Mouse (Mus musculus) stomach, embryonic 14.5 days (tissue): ENCODE measurements around the gene Kat7. TPM values are rescaled to one million over a fixed set of nuclear protein-coding genes. Genes with fewer than 3 reads are reported as not detected.

Experiments
- ATAC-seq: fragments of 200-750 bp; cut with Nextera tagmentation; 2 replicates; pipeline ENCODE4 v1.8.0; 2017; ENCODE audit warnings: low read depth, moderate TSS enrichment; ENCODE audit not compliant: insufficient number of reproducible peaks, insufficient read depth, low FRiP score
- H3K27ac ChIP-seq: fragments of 300-500 bp; sonication (generic); 2 replicates; pipeline ENCODE4 v1.5.1; 2014; ENCODE audit warnings: mild to moderate bottlenecking, low read length, moderate library complexity, mixed read lengths
- H3K27me3 ChIP-seq: fragments of 300-500 bp; sonication (generic); 2 replicates; pipeline ENCODE4 v1.6.1; 2014; ENCODE audit warnings: low read length, control low read depth, mixed read lengths; ENCODE audit not compliant: control insufficient read depth, insufficient read depth
- H3K36me3 ChIP-seq: fragments of 300-500 bp; sonication (generic); 2 replicates; pipeline ENCODE4 v1.6.1; 2014; ENCODE audit warnings: mild to moderate bottlenecking, control low read depth, low read length, moderate library complexity, mixed read lengths; ENCODE audit not compliant: control insufficient read depth, insufficient read depth
- H3K4me1 ChIP-seq: fragments of 300-500 bp; sonication (generic); 2 replicates; pipeline ENCODE4 v1.6.1; 2014; ENCODE audit warnings: low read length, control low read depth, mixed read lengths; ENCODE audit not compliant: control insufficient read depth, insufficient read depth
- H3K4me2 ChIP-seq: fragments of 300-500 bp; sonication (generic); replicated peaks from 2 replicates; pipeline ENCODE4 v1.6.1; 2014; ENCODE audit warnings: low read depth, low read length, control low read depth
- H3K4me3 ChIP-seq: fragments of 300-500 bp; sonication (generic); 2 replicates; pipeline ENCODE4 v1.5.1; 2014; ENCODE audit warnings: low read depth, low read length, control low read depth
- H3K9ac ChIP-seq: fragments of 300-500 bp; sonication (generic); replicated peaks from 2 replicates; pipeline ENCODE4 v1.6.1; 2014; ENCODE audit warnings: low read depth, mild to moderate bottlenecking, control low read depth, low read length, moderate library complexity, mixed read lengths
- H3K9me3 ChIP-seq: fragments of 300-500 bp; sonication (generic); 2 replicates; pipeline ENCODE4 v1.6.1; 2016; ENCODE audit warnings: low read depth, low read length, control low read depth; ENCODE audit not compliant: control insufficient read depth
- WGBS: fragments of 180-500 bp; shearing (Covaris S2); extraction: QIAGEN DNeasy Blood & Tissue Kit; methylation state at CpG from one replicate; pipeline ENCODE4 v1.1.7; 2014; 5-methylcytosine and 5-hydroxymethylcytosine counted together
- polyA plus RNA-seq: library from polyadenylated mRNA; unstranded; fragments of >200 nt; fragmentation: Nextera tagmentation; extraction: Ambion mirVana; gene quantifications from 2 replicates; pipeline ENCODE4 v1.2.1, GENCODE M21; 2014

Gene Kat7
- polyA plus RNA-seq, 1 experiment from 2014 or later, result 60.8 TPM

DNA sequence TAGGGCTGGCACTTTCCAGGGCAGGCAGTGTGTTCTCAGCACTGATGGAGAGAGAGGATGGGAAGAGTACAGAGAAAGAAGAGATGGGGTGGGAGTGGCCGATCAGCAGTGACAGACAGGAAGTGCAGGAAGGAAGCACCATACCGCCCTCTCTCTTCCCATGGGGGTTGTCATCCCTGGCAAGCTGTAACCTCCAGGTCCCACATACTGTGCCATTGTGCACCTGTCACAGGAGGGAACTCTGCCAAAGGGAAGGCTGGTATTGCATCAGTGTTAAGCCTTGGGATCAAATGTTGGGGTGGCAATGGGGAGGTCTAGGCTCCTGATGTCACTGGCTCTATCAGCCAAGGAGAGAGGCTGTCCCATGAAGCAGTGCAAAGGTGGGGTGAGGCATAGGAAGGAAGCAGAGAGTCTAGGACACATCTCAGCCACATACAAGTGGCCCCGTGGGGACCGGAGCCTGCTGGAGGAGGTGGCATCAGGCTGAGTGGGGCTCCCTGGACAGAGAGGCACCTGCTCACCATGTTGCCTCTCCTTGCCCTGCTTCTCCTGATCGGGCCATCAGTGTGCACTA, 48.8 kb downstream of the Kat7 start, which contains the start of gene Tac4:
Gene Tac4 (plus strand): TSS at position 352 of the 574 bp plus-strand sequence.
- 68% methylated on average over 5 of the region's 5 CpGs for WGBS
- 0 out of 2 replicates have a peak, but pooled peaks cover 2% of the 10 kb centered on the region for H3K27me3 ChIP-seq
- no peak within 1 kb of the TSS for H3K9ac ChIP-seq
- H3K4me3 ChIP-seq, result no peak within 1 kb of the TSS
- no peaks in the 10 kb centered on the region for H3K9me3 ChIP-seq
- H3K4me1 ChIP-seq, result peaks cover 21% of the 10 kb centered on the region; the same call in 1 of the 2 replicates
- no peak within 1 kb of the TSS for H3K27ac ChIP-seq
- no peak within 1 kb of the TSS for H3K4me2 ChIP-seq
- H3K36me3 ChIP-seq, result no peaks in the 10 kb centered on the region; the same call in 1 of the 2 replicates
- ATAC-seq, result no peak

DNA sequence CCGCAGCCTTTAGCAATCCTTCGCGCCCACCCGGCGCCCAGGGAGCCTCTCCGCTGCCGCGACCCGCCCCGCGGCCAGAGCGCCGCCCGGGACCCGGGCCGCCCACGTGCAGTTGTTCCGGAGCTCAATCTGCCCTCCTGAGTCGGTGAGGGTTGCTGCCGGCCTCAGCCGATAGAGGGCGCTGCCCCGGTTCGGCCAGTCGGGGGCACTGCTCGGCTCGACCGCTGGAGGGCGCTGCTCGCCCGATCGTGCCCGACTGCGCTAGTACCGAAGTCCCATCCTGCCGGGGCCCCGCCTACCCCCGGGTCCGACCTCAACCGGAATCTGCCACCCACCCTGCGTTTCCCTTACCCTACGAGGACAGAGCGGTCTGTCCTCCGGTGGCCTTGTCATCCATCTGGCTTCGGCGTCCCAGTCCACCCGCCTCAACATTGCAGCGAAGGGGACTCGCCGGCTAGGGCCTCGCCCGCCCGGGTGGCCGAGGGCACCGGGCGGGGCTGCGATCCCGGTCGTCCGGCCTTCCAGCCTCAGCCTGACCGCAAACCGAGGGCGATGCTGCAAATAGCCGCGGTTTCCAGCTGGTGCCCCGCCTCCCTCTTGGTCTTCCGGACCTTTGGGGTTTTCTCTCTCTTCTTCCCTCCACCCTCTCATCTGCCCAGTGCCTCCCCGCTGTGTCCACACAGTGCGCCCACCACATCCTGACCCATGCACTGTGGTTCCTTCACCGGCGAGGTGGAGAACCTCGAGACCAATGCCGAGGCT, 50.8 kb downstream of the Kat7 start:
- Histone ChIP-seq H3K9ac (peak overlapping the region; percentile 54), H3K27me3 (0 out of 2 replicates have a peak, but pooled peaks cover 2% of the 10 kb centered on the region), H3K4me3 (peak overlapping the region; percentile 43), H3K4me1 (peaks cover 11% of the 10 kb centered on the region; the same call in 1 of the 2 replicates), H3K36me3 (no peaks in the 10 kb centered on the region), H3K4me2 (peak overlapping the region; percentile 78), H3K9me3 (no peaks in the 10 kb centered on the region), H3K27ac (peak overlapping the region; percentile 3; the same call in 1 of the 2 replicates)
- under 1% methylated on average over 72 of the region's 73 CpGs for WGBS
- peak; percentile 71 for ATAC-seq

DNA sequence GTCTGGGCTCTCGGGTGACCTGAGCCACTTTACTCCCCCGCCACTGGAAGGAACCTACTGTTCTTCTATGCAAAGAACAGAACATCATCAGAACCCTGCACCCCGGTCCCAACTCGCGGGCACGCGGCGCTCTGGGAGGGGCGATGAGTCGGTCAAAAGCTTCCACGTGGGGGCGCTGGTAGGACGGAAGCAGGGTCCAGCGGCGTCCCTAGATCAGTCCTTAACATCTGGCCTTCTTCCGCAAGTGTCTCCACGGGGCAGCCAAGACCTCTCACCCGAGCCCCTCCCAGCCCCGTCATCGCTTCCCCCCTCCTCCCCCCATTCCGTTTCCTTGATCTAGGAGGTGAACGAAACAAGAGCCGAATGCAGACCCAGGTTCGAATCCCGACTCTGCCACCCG, 51.6 kb downstream of the Kat7 start:
- peak overlapping the region; percentile 54 for H3K9ac ChIP-seq

DNA sequence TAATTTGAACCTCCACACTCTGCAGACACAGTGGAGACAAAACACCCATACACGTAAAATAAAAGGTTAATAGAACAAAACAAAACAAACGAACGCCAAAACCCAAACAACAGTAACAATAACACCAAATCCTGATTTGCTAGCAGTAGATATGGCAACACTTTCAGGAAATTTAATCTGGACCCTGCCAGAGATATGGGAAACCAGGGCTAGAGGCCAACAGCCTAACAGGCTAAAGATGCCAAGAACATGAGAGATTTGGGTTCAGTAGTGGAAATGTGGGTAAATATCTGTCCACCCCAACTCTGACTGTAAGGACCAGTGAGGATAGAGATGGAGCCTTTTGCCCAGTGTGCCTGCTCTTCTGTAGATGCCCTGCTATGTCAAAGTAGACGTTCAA, 52.1 kb downstream of the Kat7 start:
- Histone ChIP-seq H3K9me3 (no peaks in the 10 kb centered on the region), H3K27ac (no peak overlapping the region), H3K27me3 (0 out of 2 replicates have a peak, but pooled peaks cover 2% of the 10 kb centered on the region), H3K9ac (no peak overlapping the region), H3K4me3 (0 out of 2 replicates have a peak overlapping the region, but pooled peaks have one; percentile 43), H3K4me2 (no peak overlapping the region), H3K4me1 (no peaks in the 10 kb centered on the region), H3K36me3 (no peaks in the 10 kb centered on the region)
- WGBS, result 49% methylated on average over 4 of the region's 4 CpGs
- ATAC-seq, result no peak

More for the DNA sequence above, 51.6 kb downstream of the Kat7 start:
- WGBS, result 1% methylated on average over 26 of the region's 26 CpGs
- Histone ChIP-seq H3K27me3 (0 out of 2 replicates have a peak, but pooled peaks cover 2% of the 10 kb centered on the region), H3K4me1 (peaks cover 4% of the 10 kb centered on the region; the same call in 1 of the 2 replicates), H3K9me3 (no peaks in the 10 kb centered on the region), H3K4me2 (peak overlapping the region; percentile 78), H3K36me3 (no peaks in the 10 kb centered on the region), H3K27ac (peak overlapping the region; percentile 3; the same call in 1 of the 2 replicates), H3K4me3 (peak overlapping the region; percentile 43)
- ATAC-seq, result peak; percentile 72; the same call in 1 of the 2 replicates

DNA sequence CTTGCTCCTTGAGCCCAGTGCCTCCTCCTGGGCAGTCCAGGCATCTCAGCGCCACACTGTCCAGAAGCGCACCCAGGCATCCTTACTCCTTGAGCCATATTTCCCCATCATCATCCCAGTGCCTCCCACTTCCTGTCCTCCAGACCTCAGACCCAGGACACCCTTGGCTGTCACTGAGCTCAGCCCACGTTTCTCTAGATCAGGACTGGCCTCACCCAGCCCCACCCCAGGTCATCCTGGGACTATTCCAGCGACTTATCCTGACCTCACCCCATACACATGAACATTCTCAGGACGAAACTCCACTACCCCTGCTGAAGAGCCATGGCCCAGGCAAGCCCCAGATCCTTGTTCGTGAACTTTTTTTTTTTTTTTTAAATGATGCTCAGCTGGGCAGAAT, 54.3 kb downstream of the Kat7 start:
- Histone ChIP-seq H3K27me3 (0 out of 2 replicates have a peak, but pooled peaks cover 2% of the 10 kb centered on the region), H3K36me3 (no peaks in the 10 kb centered on the region), H3K4me1 (no peaks in the 10 kb centered on the region), H3K27ac (no peak overlapping the region), H3K9me3 (no peaks in the 10 kb centered on the region), H3K4me3 (no peak overlapping the region), H3K4me2 (no peak overlapping the region), H3K9ac (no peak overlapping the region)
- WGBS, result 71% methylated on average over 6 of the region's 6 CpGs
- no peak for ATAC-seq

DNA sequence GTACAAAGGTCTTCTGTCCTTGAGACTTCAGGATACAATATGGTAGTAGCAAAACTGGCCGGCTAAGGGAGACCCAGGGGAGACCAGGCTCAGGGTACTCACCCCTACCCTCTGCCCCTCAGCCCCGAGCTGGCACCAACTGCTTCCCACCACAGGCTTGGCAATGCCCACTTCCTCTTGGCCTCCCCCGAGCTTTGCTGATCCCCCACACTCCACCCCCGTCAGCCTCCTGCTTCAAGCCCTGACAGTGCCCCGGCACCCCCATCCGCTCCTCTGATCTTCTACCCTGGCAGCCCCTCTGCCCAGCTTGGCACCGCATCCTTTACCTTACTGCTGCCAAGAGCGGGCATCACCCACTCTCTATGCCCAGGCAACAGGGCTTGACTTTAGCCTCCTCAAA, 55.9 kb downstream of the Kat7 start:
- Histone ChIP-seq H3K4me1 (no peaks in the 10 kb centered on the region), H3K9ac (no peak overlapping the region), H3K27ac (no peak overlapping the region), H3K4me2 (no peak overlapping the region), H3K4me3 (no peak overlapping the region), H3K9me3 (no peaks in the 10 kb centered on the region), H3K36me3 (no peaks in the 10 kb centered on the region), H3K27me3 (0 out of 2 replicates have a peak, but pooled peaks cover 2% of the 10 kb centered on the region)
- ATAC-seq, result no peak
- WGBS, result 85% methylated on average over 8 of the region's 8 CpGs

DNA sequence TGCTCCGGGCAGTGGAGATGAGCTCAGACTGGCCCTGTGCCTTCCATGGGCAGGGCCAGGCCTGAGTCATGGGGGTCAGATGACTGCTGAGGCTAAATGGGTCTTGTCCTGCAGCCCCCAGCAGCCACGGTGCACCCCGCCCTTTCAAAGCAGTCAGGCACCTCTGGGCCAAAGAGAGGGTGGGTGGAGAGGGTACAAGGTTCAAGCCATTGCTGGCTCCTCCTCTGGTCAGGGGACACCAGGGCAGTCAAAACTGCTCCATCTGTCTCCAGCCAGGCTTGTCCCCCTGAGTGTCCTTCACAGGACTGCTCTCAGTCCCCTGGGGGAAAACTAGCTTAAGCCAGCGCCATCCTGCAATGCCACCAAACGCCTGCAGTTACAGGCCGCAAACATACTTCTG, 57.9 kb downstream of the Kat7 start:
- Histone ChIP-seq H3K4me1 (no peaks in the 10 kb centered on the region), H3K36me3 (no peaks in the 10 kb centered on the region), H3K27me3 (0 out of 2 replicates have a peak, but pooled peaks cover 2% of the 10 kb centered on the region), H3K9me3 (no peaks in the 10 kb centered on the region), H3K4me2 (no peak overlapping the region), H3K9ac (no peak overlapping the region), H3K27ac (no peak overlapping the region), H3K4me3 (no peak overlapping the region)
- no peak for ATAC-seq
- WGBS, result 82% methylated on average over 6 of the region's 6 CpGs

DNA sequence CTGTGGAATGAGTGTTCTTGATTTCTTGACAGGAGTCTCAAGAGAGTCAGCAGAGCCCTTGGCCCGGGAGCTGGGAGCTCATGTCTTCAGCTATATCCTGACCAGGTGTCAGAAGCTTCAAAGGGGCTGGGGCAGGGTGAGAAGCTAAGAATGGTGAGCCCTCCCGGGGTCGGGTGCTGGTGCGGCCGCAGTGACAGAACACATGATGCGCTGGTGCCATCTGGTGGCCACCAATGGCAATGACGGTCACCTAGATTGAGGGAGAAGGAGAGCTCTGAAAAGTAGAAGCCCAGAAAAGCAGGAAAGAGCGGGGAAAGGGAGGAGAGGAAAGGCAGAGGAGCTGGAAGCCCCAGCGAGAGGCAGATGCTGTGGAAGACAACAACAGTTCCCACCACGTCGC, 58.8 kb downstream of the Kat7 start:
- Histone ChIP-seq H3K27ac (no peak overlapping the region), H3K4me2 (no peak overlapping the region), H3K9ac (no peak overlapping the region), H3K4me1 (no peaks in the 10 kb centered on the region), H3K4me3 (no peak overlapping the region), H3K36me3 (no peaks in the 10 kb centered on the region), H3K27me3 (no peaks in the 10 kb centered on the region), H3K9me3 (no peaks in the 10 kb centered on the region)
- WGBS, result 7% methylated on average over 11 of the region's 11 CpGs
- ATAC-seq, result no peak
